Mouse (Mus musculus): ENCODE measurements around the gene Catsperg1.
A peak's percentile ranks its signal among the peaks of the same experiment; 100 is the strongest.
"Not testable (repeated sequence)": the region's sequence is repeated elsewhere in the genome, so short reads cannot be mapped to it uniquely, and the experiment has no call there.

The Catsperg1 gene

DNA sequence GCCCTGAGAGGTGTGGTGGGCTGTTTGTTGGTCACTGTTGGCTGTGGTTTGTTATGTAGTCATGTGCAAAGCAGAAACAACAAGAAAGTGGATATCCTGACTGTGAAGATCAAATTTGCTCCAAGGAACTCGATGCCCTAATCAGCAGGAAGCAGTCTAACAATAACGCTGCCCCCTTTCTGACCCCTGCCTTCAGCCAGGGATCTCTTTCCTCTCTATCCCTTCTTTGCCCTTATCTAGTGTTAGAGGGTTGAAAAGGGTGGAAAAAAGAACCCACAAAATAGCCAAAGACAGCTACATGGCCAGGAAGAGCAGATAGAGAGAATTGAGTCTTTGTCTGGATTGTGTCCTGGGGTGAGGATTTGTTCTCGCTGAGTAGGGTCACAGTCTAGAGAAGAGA is 16.7 kb upstream of the Catsperg1 start:
- DNase-seq (ENCODE audit: low read depth, low spot score) = no peak

DNA sequence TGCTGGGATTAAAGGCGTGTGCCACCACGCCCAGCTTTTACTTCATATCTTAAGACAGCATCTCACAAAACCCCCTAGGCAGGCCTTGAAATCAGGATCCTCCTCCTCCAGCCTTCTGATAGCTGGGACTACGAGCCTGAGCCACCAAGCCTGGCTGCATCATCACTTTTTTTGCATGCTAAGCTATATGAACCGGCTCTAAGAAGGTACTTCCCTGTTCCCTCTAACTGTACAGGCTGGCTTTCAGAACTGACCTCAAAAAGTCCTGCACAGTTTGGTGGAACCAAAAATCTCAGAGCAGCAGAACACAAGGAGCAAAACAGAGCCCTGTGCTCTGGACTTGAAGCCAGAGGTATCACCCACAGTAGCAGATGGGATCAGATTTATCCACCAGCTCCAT is 14.4 kb upstream of the Catsperg1 start:
- DNase-seq (ENCODE audit: low read depth, low spot score) = no peak

DNA sequence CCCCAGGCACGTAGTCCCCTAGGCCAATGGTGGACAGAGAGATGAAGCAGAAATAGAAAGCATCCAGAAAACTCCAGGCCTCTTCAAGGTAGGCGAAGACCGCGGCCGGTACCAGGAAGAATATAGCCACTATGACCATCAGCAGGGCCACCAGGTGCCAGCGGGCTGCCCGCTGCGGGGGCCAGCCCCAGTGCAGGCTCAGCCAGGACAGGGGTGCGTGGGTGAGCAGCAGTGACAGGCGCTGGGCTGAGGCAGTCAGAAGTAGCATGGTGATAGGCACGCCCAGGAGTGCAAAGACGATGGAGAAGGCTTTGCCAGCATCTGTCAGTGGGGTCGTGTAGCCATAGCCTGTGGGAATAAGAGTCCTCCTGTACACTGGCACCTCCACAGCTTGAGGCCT is 11.7 kb upstream of the Catsperg1 start:
- DNase-seq (ENCODE audit: low read depth, low spot score) = no peak

DNA sequence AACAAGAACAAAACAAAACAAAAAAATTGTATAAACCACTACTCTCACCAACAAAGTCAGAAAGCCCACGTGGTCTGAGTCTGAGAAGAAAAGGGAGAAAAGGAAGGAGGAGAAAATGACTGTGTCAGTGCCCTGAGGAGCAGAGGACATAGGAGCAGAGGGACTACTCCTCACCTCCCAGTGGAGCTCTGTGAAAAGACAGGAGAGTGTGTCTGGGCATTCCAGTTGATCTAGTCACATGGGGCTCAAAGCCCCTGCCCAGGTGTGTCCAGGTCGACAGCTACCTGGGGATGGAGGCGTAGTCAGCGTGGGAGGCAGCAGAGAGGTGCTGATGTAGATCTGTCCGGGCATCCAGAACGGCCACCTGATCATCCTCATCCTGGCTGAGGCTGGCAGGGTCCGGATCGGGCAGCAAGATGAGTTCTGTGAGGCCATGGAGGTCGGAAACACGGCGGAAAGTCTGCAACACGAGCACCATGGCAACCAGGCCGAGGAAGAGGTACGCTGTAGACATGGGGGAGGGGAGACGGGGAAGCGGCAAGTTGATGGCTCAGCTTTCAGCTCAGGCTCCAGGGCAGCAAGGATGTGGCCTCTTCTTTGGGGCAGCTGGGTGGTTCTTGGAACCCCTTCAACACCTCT is 11.0 kb upstream of the Catsperg1 start:
- DNase-seq (ENCODE audit: low read depth, low spot score) = peak; percentile 56

DNA sequence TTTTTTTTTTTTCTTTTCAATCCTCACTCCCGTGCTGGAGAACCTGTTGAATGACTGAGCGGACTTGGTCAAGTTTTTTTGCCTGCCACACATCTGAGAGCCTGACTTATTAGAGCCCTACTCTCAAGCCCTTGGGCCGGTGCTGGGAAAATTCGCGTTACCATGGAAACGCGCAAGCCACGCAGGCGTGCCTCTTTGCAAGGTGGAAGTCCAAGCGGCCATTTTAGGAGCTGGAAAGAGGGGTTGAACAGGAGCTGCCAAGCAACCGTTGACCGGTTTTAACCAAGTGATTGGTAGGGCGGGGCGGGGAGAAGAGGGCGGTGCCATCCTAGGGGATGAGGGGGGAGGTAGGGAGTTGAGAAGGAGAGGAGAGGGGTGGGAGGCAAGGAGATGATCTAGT is 1.0 kb upstream of the Catsperg1 start:
- DNase-seq (ENCODE audit: low read depth, low spot score) = no peak

DNA sequence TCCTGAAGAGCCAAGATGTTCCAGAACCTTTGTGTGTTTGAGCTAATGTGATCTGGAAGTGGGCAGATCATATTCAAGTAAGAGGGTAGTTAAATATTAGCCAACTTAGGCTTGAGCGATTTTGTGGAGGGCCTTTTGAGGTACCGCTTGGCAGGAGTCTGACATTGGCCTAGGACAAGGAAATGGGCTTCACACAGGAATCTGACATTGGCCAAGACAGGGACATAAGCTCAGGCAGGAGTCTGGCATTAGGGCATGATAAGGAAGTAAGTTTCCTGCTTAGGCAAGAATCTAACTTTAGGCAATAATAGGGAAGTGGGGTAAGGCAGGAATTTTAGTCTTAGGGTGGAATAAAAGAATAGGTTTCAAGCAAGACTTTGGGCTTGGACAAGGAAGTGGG is 401 bp upstream of the Catsperg1 start:
- no peak for DNase-seq (ENCODE audit: low read depth, low spot score)

DNA sequence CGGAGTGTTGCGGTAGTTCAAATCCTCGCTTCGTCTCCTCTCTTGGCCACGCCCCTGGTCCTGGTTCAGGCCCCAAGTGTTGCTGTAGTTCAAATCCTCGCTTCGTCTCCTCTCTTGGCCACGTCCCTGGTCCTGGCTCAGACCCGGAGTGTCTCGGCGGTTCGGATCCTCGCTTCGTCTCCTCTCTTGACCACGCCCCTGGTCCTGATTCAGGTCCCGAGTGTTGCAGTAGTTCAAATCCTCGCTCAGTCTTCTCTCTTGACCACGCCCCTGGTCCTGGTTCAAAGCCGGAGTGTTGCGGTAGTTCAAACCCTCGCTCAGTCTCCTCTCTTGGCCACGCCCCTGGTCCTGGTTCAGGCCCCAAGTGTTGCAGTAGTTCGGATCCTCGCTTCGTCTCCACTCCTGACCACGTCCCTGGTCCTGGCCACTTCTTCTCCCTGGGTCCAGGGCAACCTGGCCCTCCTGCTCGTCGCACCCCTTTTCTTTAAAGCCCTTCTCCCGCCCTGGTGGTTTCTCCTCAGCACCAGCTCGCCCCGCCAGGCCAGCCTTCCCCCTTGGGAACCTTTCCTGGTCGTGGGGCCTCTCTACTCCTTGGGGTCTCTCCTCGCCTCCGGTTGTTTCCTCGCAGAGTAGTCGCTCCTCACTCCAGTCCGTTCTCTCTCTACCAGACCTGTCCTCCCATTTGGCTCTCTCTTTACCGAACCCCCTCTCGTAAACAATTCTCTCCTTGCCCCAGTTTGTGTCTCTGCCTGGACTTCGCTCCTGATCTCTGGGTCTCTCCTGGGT is 867 bp downstream of the Catsperg1 start:
- not testable (repeated sequence) for DNase-seq (ENCODE audit: low read depth, low spot score)

DNA sequence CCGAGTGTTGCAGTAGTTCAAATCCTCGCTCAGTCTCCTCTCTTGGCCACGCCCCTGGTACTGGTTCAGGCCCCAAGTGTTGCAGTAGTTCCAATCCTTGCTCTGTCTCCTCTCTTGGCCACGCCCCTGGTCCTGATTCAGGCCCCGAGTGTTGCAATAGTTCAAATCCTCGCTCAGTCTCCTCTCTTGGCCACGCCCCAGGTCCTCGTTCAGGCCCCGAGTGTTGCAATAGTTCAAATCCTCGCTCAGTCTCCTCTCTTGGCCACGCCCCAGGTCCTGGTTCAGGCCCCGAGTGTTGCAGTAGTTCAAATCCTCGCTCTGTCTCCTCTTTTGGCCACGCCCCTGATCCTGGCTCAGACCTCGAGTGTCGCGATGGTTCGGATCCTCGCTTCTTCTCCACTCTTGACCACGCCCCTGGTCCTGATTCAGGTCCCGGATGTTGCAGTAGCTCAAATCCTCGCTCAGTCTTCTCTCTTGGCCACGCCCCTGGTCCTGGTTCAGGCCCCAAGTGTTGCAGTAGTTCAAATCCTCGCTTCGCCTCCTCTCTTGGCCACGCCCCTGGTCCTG is 1.6 kb downstream of the Catsperg1 start:
- DNase-seq (ENCODE audit: low read depth, low spot score) = no peak

DNA sequence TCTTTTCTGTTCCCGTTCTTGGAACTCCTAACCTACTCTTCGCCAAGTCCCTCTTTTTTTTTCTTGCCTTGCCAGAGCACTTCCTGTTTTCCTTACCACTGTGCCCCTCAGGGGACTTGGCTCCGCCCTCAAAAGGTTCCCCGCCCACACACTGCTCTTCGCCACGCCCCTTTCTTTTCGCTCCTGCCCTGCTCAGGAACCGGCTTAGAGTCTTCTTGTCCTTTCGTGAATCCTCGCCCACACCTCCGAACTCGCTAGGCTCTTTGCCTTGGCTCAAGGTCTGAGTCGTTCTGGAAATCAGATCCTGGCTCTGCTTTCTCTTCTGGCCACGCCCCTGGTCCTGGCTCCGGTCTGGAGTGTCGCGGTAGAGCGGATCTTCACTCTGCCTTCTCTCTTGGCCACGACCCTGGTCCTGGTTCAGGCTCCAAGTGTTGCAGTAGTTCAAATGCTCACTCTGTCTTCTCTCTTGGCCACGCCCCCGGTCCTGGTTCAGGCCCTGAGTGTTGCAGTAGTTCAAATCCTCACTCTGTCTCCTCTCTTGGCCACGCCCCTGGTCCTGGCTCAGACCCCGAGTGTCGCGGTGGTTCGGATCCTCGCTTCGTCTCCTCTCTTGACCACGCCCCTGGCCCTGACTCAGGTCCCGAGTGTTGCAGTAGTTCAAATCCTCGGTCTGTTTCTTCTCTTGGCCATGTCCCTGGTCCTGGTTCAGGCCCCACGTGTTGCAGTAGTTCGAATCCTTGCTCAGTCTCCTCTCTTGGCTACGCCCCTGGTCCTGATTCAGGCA is 2.2 kb downstream of the Catsperg1 start:
- DNase-seq (ENCODE audit: low read depth, low spot score) = peak; percentile 58

DNA sequence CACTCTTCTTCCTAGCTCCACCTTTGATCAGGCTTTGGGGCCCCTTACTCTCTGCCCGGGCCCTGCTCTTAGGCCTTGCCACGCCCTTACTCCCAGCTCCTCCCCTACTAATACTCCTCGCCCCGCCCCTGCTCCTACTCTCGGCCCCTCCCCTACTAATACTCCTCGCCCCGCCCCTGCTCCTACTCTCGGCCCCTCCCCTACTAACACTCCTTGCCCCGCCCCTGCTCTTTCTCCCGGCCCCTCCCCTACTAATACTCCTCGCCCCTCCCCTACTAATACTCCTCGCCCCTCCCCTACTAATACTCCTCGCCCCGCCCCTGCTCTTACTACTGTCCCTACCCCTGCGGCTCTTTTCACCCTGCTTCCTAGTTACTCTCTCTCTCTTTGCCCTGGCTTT is 2.8 kb downstream of the Catsperg1 start:
- DNase-seq (ENCODE audit: low read depth, low spot score) = not testable (repeated sequence)

DNA sequence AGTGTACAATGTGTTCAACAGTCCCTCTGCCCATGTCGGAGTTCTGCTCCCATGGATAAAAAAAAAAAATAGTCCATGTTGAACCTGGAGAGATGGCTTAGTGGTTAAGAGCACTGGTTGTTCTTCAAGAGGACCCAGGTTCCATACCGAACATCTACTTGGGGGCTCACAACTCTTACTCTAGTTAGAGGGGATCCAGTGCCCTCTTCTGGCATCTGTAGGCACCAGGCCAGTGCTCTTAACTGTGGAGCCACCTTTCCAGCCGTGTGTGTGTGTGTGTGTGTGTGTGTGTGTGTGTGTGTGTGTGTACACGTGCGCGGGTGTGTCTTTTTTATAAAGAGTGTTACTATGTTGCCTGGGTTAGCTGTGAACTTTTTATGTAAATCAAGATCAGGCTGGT is 11.3 kb downstream of the Catsperg1 start:
- DNase-seq (ENCODE audit: low read depth, low spot score) = no peak

DNA sequence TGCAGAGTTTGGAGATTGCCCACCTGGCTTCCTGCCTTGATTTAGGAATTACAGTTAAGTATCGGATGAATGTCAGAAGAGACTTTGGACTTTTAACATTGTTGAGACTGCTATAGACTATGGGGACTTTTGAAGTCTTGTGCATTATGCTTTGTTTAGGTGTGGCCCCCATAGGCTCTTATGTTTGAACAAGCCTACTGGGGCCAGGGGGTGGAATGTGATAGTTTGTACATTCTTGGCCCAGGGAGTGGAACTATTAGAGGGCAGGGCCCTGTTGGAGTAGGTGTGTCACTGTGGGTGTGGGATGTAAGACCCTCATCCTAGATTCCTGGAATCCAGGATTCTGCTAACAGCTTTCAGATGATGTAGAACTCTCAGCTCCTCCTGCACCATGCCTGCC is 19.6 kb downstream of the Catsperg1 start:
- not testable (repeated sequence) for DNase-seq (ENCODE audit: low read depth, low spot score)

DNA sequence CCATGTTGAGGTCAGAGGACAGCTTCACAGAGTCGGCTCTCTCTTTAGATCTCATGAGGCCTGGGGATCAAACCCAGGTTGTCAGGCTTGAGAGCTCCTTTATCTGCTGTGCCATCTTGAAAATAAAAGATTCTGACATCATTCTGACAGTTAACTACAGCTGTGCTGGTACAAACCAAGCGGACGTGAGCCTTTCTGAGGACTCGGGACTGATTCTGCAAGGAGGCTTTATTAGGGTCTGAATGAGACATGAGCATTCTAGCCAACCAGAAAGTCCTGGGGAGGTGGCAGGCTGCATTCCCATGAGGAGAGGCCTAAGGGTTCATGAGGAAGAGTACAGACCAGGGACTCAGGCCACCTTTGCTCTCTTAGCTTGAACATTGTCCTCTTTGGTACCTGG is 32.5 kb downstream of the Catsperg1 start:
- DNase-seq (ENCODE audit: low read depth, low spot score) = not testable (repeated sequence)

DNA sequence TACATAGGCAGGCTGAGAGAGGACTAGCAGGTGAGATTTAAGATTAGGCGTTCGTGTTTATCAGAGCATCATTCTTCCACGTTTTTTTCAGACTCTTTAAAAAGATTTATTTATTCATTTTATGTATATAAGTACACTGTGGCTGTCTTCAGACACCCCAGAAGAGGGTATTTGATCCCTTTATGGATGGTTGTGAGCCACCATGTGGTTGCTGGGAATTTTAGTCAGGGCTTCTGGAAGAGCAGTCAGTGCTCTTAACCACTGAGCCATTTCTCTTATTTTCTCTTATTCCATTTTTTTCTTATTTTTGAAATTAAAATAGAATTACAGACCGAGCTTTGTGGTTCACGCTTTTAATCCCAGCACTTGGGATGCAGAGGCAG is 33.0 kb downstream of the Catsperg1 start:
- no peak for DNase-seq (ENCODE audit: low read depth, low spot score)

DNA sequence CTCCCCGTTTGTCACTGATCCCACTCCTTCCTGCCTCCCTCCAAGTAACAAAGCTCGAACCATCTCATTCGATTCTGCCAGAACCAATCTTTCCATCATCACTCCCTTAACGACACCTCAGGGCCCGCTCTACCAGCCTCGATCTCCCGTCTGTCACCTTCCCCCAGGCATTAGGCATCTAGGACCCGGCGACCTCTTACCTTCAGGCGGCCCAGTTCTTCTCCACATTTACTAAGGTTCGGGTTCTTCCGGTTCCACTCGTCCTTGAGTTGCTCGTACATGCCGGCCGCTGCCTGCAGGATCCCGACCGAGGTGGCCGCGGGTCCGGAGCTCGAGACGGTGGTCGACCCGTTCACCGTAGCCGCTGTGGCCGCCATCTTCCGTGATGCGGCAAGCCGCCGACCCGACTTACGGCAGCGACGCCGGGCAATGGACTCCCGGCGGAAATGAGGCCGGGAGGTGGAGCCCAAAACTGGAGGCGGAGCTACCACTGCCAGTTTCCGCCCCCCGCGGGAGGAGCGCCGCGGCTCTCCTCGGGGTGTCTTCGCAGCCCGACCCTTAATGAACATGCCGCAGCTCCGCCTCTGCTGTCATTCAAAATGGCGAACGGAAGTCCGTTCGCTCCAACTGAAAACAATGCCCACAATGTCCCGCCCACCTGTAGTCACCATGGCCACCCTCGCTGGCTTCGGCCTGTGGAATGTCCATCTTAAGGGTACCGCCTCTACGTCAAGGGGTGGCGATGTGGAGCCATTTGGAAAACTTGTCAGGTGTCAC is 33.6 kb downstream of the Catsperg1 start, which contains the start of gene Psmd8:
Psmd8 (minus strand) TSS at position 625 of the 777 bp plus-strand sequence.
- DNase-seq (ENCODE audit: low read depth, low spot score) = peak; percentile 99

DNA sequence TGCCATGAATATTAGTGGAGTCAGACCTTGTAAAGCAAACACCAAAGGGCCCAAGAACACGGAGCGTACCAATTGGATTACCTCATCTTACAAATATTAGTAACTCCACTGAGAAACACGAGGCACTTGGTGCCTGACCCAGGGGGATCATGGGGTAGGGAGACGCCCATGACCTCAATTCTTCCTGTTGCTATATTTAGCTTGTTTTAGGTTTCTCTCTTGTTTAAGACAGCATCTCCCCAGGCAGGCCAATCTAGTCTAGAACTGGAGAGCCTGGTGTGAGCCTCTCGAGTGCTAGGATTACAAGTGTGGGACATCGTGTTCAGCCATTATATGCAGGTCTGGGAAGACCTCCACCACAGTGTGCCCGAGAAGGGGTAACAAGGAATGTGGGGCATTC is 34.5 kb downstream of the Catsperg1 start:
- no peak for DNase-seq (ENCODE audit: low read depth, low spot score)

DNA sequence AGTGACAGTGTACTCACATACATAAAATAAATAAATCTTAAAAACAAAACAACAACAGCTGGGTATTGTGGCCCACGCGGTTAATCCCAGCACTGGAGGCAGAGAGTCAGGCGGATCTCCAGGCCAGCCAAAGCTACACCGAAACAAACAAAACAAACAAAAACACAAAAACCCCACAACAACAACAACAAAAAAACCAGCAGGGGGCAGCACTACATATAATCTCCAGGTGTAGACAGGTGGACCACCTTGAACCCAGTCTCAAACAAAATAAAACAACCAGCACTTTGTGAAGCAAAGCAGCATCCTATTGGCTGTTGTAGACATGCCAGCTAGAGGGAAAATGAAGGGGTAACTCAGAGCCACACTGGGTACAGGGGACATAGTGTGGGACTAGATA is 35.7 kb downstream of the Catsperg1 start:
- no peak for DNase-seq (ENCODE audit: low read depth, low spot score)

DNA sequence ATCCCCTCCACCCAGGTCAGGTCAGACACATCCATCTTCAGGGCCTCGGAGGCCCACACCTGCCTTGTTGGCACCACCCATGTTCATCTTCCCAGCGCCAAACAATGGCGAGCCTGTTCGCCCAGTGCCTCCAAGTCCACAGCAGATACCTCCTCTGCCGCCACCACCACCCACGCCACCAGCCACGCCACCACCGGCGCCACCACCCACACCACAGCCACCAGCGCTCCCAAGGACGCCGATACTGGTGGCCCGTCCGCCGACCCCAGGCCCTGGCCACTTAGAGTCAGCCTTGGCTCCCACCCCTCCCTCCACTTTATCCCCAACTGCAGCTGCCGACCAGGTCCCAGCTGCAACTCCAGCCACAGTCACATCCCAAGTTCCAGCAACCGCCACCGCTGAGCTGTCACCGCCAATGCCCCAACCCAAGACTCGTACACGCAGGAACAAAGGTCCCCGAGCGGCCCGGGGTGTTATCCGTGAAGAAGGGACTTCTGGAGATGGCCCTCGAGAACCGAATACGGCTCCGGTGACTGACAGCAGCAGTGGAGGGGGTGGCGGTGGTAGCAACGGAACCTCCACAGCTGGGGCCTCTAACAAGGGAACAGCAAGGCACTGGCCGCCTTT is 41.3 kb downstream of the Catsperg1 start:
- DNase-seq (ENCODE audit: low read depth, low spot score) = no peak

DNA sequence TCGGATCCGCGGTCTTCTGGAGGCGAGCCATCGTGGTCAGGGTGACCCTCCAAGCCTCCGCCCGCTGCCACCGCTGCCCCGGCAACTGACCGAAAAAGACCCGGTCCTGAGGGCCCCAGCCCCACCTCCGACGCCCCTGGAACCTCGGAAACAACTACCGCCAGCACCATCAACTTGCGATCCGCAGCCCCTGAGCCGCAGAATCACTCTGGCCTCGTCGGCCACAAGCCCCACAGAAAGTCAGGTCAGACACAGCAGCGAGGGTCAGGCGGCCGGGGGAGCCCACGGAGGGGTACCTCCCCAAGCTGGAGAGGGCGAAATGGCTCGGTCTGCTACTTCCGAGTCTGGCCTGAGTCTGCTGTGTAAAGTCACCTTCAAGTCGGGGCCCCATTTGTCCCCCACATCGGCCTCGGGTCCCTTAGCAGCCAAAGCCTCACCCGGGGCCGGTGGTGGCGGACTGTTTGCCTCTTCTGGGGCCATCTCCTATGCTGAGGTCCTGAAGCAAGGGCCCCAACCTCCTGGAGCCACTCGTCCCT is 42.2 kb downstream of the Catsperg1 start:
- DNase-seq (ENCODE audit: low read depth, low spot score) = no peak

DNA sequence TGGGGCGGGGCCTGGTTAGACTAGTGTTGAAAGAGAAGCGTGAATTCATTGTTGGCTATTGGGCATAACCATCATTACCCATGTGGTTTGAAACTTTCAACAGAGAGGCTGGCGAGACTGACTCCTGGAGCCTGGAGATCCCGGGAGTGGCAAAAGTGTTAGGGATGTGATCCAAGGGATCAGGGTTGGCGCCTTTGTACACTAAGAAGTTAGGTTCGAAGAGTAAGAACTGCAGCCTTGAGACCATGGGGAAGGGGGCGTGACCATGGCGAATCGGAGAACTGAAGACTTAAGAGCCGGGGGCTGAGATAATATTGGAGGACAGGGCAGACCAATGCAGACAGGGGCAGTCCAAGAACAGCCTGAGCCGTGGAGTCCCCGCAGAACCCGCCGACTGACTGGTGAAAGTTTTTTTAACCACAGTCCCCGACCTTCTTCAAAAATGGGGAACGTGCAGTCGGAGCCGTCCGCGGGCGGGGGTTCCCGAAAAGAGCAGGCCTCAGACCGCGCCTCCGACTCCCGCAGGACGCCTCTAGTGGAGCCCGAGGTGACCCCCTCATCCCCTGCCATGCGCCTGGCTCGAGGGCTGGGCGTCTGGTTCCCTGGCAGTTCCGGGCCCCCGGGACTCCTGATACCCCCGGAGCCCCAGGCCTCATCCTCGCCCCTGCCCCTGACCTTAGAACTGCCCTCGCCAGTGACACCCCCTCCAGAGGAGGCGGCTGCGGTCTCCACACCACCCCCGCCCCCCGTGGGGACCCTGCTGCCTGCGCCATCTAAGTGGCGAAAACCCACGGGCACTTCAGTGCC is 42.9 kb downstream of the Catsperg1 start:
- DNase-seq (ENCODE audit: low read depth, low spot score) = no peak

Measured in brain, adult 2 months (tissue).